Mouse (Mus musculus) left cerebral cortex, adult 2 months (tissue): Measurements from ENCODE around the gene Hist1h2ad. TPM values are rescaled to one million over a fixed set of nuclear protein-coding genes. Genes with fewer than 3 reads are reported as not detected.
"Not testable (repeated sequence)": the region's sequence is repeated elsewhere in the genome, so short reads cannot be mapped to it uniquely, and the experiment has no call there.

Experiments used
- DNase-seq, 2 experiments: peaks; one replicate each; pipeline ENCODE4 v3.0.0; 2021 to 2022; ENCODE audit warnings: low spot score in 2 of 2, mixed read lengths in 1 of 2; ENCODE audit errors: extremely low spot score in 1 of 2
- H3K27ac ChIP-seq: fragments of 200-600 bp; 2 replicates; pipeline ENCODE4 v1.8.1; 2022
- H3K4me3 ChIP-seq: fragments of 200-600 bp; 2 replicates; pipeline ENCODE4 v1.8.1; 2022
- CTCF ChIP-seq: fragments of 200-600 bp; IDR thresholded peaks from 2 replicates; pipeline ENCODE4 v1.8.1; 2022; ENCODE audit warnings: antibody characterized with exemption, mild to moderate bottlenecking, moderate library complexity
- intact Hi-C: fragments of 180-260 bp; cut with DNase I; formaldehyde crosslinking; loops from one replicate; pipeline ENCODE4 v1.15.1; 2025
- total RNA-seq, 2 experiments: library from RNA; stranded (reverse); gene quantifications; 2 replicates each; pipeline ENCODE4 v1.2.3; 2021

Gene Hist1h2ad
- total RNA-seq, 2 experiments from 2014 or later = 3.8 to 9.0 TPM

GRCm38 (mm10) chr13:23586099-23586939, 12.1 kb downstream of the Hist1h2ad start:
- Histone ChIP-seq H3K27ac (peak overlapping the region; percentile 33; the same call in 1 of the 2 replicates), H3K4me3 (peak overlapping the region; percentile 67)
- TF ChIP-seq CTCF = no peak
- intact Hi-C loops = loop anchor here (2.0 to 10.0 kb wide), 3 partner anchors 34 to 1802 kb away; partner anchors contain the start of genes Hist1h1b, Hist1h2an, Hist1h2bc and Hist1h2be
- DNase-seq = no peak

GRCm38 (mm10) chr13:23586940-23587225, 12.7 kb downstream of the Hist1h2ad start:
- intact Hi-C loops = loop anchor here (2.0 to 10.0 kb wide), 3 partner anchors 34 to 1802 kb away; partner anchors contain the start of genes Hist1h1b, Hist1h2an, Hist1h2bc and Hist1h2be
- TF ChIP-seq CTCF = no peak
- Histone ChIP-seq H3K27ac (no peak overlapping the region), H3K4me3 (no peak overlapping the region)
- DNase-seq = no peak

GRCm38 (mm10) chr13:23591206-23591605, 17.0 kb downstream of the Hist1h2ad start:
- TF ChIP-seq CTCF = no peak
- intact Hi-C loops = no loop called here

GRCm38 (mm10) chr13:23591886-23592285, 17.7 kb downstream of the Hist1h2ad start:
- H3K27ac ChIP-seq, intact Hi-C loops, DNase-seq, H3K4me3 ChIP-seq: not testable (repeated sequence)

More at GRCm38 (mm10) chr13:23591206-23591605, 17.0 kb downstream of the Hist1h2ad start:
- DNase-seq = no peak
- Histone ChIP-seq H3K4me3 (no peak overlapping the region), H3K27ac (no peak overlapping the region)

GRCm38 (mm10) chr13:23592614-23593013, 18.4 kb downstream of the Hist1h2ad start:
- DNase-seq = no peak
- intact Hi-C loops = no loop called here
- no peak overlapping the region for H3K27ac ChIP-seq
- no peak overlapping the region for H3K4me3 ChIP-seq
- no peak for TF ChIP-seq CTCF

- no peak for DNase-seq
- TF ChIP-seq CTCF = no peak
- H3K4me3 ChIP-seq = no peak overlapping the region
- intact Hi-C loops = no loop called here
- H3K27ac ChIP-seq = no peak overlapping the region
Observed at GRCm38 (mm10) chr13:23593051-23593770, 19.0 kb downstream of the Hist1h2ad start.

GRCm38 (mm10) chr13:23595185-23595584, 21.0 kb downstream of the Hist1h2ad start:
- DNase-seq = no peak

GRCm38 (mm10) chr13:23595622-23596372, 21.6 kb downstream of the Hist1h2ad start:
- no peak for TF ChIP-seq CTCF
- Histone ChIP-seq H3K4me3 (no peak overlapping the region), H3K27ac (no peak overlapping the region)
- no peak for DNase-seq
- intact Hi-C loops = loop anchor here (5.0 kb wide), 1 partner anchor 173 kb away; the partner anchor contains the start of gene Abt1

More at GRCm38 (mm10) chr13:23595185-23595584, 21.0 kb downstream of the Hist1h2ad start:
- TF ChIP-seq CTCF = no peak
- intact Hi-C loops = loop anchor here (5.0 kb wide), 1 partner anchor 173 kb away; the partner anchor contains the start of gene Abt1
- Histone ChIP-seq H3K27ac (no peak overlapping the region), H3K4me3 (no peak overlapping the region)

GRCm38 (mm10) chr13:23597957-23598356, 23.8 kb downstream of the Hist1h2ad start:
- DNase-seq = peak; percentile 64 to 67
- Histone ChIP-seq H3K4me3 (no peak overlapping the region), H3K27ac (no peak overlapping the region)
- peak; percentile 92 for TF ChIP-seq CTCF
- intact Hi-C loops = loop anchor here (5.0 kb wide), 1 partner anchor 176 kb away; the partner anchor contains the start of gene Abt1

- intact Hi-C loops = no loop called here
- no peak overlapping the region for H3K4me3 ChIP-seq
- DNase-seq = no peak
- no peak for TF ChIP-seq CTCF
- H3K27ac ChIP-seq = no peak overlapping the region
Observed at GRCm38 (mm10) chr13:23603182-23603699, 29.1 kb downstream of the Hist1h2ad start.

- no peak for TF ChIP-seq CTCF
- Histone ChIP-seq H3K4me3 (no peak overlapping the region), H3K27ac (no peak overlapping the region)
- intact Hi-C loops = no loop called here
- no peak for DNase-seq
Observed at GRCm38 (mm10) chr13:23604452-23604851, 30.3 kb downstream of the Hist1h2ad start.
